Mouse (Mus musculus) hindbrain, embryonic 11.5 days (tissue): Measurements from ENCODE around the gene Colgalt1. TPM values are rescaled to one million over a fixed set of nuclear protein-coding genes. Genes with fewer than 3 reads are reported as not detected.

ENCODE experiments used
- ATAC-seq: fragments of 200-750 bp; cut with Nextera tagmentation; 2 replicates; pipeline ENCODE4 v1.8.0; 2017; ENCODE audit warnings: mild to moderate bottlenecking, moderate TSS enrichment, moderate library complexity; ENCODE audit not compliant: low FRiP score
- DNase-seq: peaks from one replicate; pipeline ENCODE4 v3.0.0-alpha.2; 2015; ENCODE audit warnings: low spot score
- H3K27ac ChIP-seq: fragments of 300-500 bp; sonication (generic); 2 replicates; pipeline ENCODE4 v1.5.1; 2014; ENCODE audit warnings: mild to moderate bottlenecking, low read depth, low read length
- H3K27me3 ChIP-seq: fragments of 300-500 bp; sonication (generic); 2 replicates; pipeline ENCODE4 v1.6.1; 2014; ENCODE audit warnings: mild to moderate bottlenecking, low read length, moderate library complexity, mixed read lengths; ENCODE audit not compliant: control insufficient read depth, insufficient read depth
- H3K36me3 ChIP-seq: fragments of 300-500 bp; sonication (generic); 2 replicates; pipeline ENCODE4 v1.6.1; 2014; ENCODE audit warnings: mild to moderate bottlenecking, low read length, moderate library complexity, mixed read lengths; ENCODE audit not compliant: control insufficient read depth, insufficient read depth
- H3K4me1 ChIP-seq: fragments of 300-500 bp; sonication (generic); replicated peaks from 2 replicates; pipeline ENCODE4 v1.6.1; 2014; ENCODE audit warnings: low read length, mixed read lengths; ENCODE audit not compliant: control insufficient read depth, insufficient read depth
- H3K4me2 ChIP-seq: fragments of 300-500 bp; sonication (generic); replicated peaks from 2 replicates; pipeline ENCODE4 v1.6.1; 2014; ENCODE audit warnings: mild to moderate bottlenecking, low read depth, low read length
- H3K4me3 ChIP-seq: fragments of 300-500 bp; sonication (generic); 2 replicates; pipeline ENCODE4 v1.5.1; 2014; ENCODE audit warnings: low read depth, low read length
- H3K9ac ChIP-seq: fragments of 300-500 bp; sonication (generic); 2 replicates; pipeline ENCODE4 v1.6.1; 2014; ENCODE audit warnings: low read depth, low read length
- H3K9me3 ChIP-seq: fragments of 300-500 bp; sonication (generic); 2 replicates; pipeline ENCODE4 v1.6.1; 2016; ENCODE audit warnings: low read length; ENCODE audit not compliant: control insufficient read depth
- WGBS: fragments of 180-500 bp; shearing (Covaris S2); extraction: QIAGEN DNeasy Blood & Tissue Kit; methylation state at CpG from one replicate; pipeline ENCODE4 v1.1.7; 2014; 5-methylcytosine and 5-hydroxymethylcytosine counted together
- polyA plus RNA-seq: library from polyadenylated mRNA; unstranded; fragments of >200 nt; fragmentation: Nextera tagmentation; extraction: Ambion mirVana; gene quantifications from 2 replicates; pipeline ENCODE4 v1.2.1, GENCODE M21; 2014

Gene Colgalt1
- polyA plus RNA-seq, 1 experiment from 2014 or later, result 41.3 TPM

- ATAC-seq (peak; percentile 64), DNase-seq (peak; percentile 96)
- Histone ChIP-seq H3K4me2 (peak within 1 kb of the TSS; percentile 94), H3K9ac (peak within 1 kb of the TSS; percentile 57), H3K36me3 (no peaks in the 10 kb centered on the region), H3K27ac (peak within 1 kb of the TSS; percentile 76), H3K4me1 (peaks cover 11% of the 10 kb centered on the region), H3K4me3 (peak within 1 kb of the TSS; percentile 77), H3K27me3 (peaks cover 24% of the 10 kb centered on the region), H3K9me3 (no peaks in the 10 kb centered on the region)
- under 1% methylated on average over 42 of the region's 42 CpGs for WGBS
These were observed 60.8 kb downstream of the Colgalt1 start, which contains the start of gene Unc13a for GRCm38 (mm10) chr8:71671549-71671965. Gene Unc13a (minus strand): TSS chr8:71671757.

DNA sequence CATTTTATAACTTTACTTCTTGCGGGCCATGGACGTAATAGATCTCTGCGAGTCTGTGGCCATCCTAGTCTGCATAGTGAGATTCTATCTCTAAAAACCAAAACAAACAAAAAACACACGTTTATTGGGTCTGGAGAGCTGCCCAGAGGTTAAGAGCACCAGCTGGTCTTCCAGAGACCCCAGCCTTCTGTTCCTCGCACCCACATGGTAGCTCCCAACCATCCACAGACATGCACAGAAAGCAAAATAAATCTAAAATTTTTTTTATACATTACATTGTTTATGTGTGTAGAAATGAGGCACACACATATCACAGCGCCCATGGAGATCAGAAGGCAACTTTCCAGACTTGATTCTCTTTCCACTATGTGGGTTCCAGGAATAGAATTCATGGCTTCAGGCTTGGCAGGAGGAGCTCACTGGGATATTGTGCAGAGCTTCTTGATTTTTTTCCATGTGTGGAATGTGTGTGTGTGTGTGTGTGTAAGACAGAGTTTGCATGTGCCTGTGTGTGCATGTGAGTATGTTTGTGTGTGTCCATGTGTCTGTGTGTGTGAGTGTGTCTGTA, 61.5 kb downstream of the Colgalt1 start:
- no peak for ATAC-seq
- peak overlapping the region; percentile 44; the same call in 1 of the 2 replicates for H3K9ac ChIP-seq

GRCm38 (mm10) chr8:71674071-71674470, 63.3 kb downstream of the Colgalt1 start:
- no peak overlapping the region for H3K4me2 ChIP-seq
- DNase-seq (no peak), ATAC-seq (no peak)
- H3K4me1 ChIP-seq, result peaks cover 4% of the 10 kb centered on the region
- WGBS, result 81% methylated on average over 2 of the region's 2 CpGs
- H3K9ac ChIP-seq, result no peak overlapping the region
- H3K27me3 ChIP-seq, result peaks cover 45% of the 10 kb centered on the region
- H3K9me3 ChIP-seq, result no peaks in the 10 kb centered on the region
- H3K36me3 ChIP-seq, result no peaks in the 10 kb centered on the region
- H3K4me3 ChIP-seq, result no peak overlapping the region
- no peak overlapping the region for H3K27ac ChIP-seq

More for the DNA sequence above, 61.5 kb downstream of the Colgalt1 start:
- Histone ChIP-seq H3K4me2 (peak overlapping the region; percentile 94; the same call in 1 of the 2 replicates), H3K36me3 (no peaks in the 10 kb centered on the region), H3K4me3 (no peak overlapping the region), H3K27me3 (peaks cover 31% of the 10 kb centered on the region), H3K9me3 (no peaks in the 10 kb centered on the region), H3K4me1 (peaks cover 10% of the 10 kb centered on the region), H3K27ac (no peak overlapping the region)
- WGBS, result 67% methylated on average over 6 of the region's 6 CpGs
- no peak for DNase-seq

Other genes starting within 250 kb of the Colgalt1 start
- gene Use1, start 244.2 kb upstream of the Colgalt1 start, polyA plus RNA-seq, result 77.8 and 78.6 TPM in 2 replicates
- 3.0 and 3.7 TPM in 2 replicates for gene Ocel1, start 239.7 kb upstream of the Colgalt1 start, polyA plus RNA-seq
- 69.5 and 78.3 TPM in 2 replicates for gene Nr2f6, start 229.0 kb upstream of the Colgalt1 start, polyA plus RNA-seq
- 2.9 and 3.6 TPM in 2 replicates for gene Ushbp1, start 215.2 kb upstream of the Colgalt1 start, polyA plus RNA-seq
- gene Babam1, start 214.1 kb upstream of the Colgalt1 start, polyA plus RNA-seq, result 102 and 106 TPM in 2 replicates
- gene Ankle1, start 205.0 kb upstream of the Colgalt1 start, polyA plus RNA-seq, result 14.4 and 20.8 TPM in 2 replicates
- gene Abhd8, start 147.3 kb upstream of the Colgalt1 start, polyA plus RNA-seq, result 38.5 and 40.0 TPM in 2 replicates
- gene Mrpl34, start 146.0 kb upstream of the Colgalt1 start, polyA plus RNA-seq, result 231 and 239 TPM in 2 replicates
- 143 and 155 TPM in 2 replicates for gene Dda1, start 141.8 kb upstream of the Colgalt1 start, polyA plus RNA-seq
- gene Ano8, start 125.0 kb upstream of the Colgalt1 start, polyA plus RNA-seq, result 5.1 and 5.8 TPM in 2 replicates
- 3.7 and 3.8 TPM in 2 replicates for gene Gtpbp3, start 122.9 kb upstream of the Colgalt1 start, polyA plus RNA-seq
- 35.3 and 37.2 TPM in 2 replicates for gene Plvap, start 99.2 kb upstream of the Colgalt1 start, polyA plus RNA-seq
- 0.51 and 0.71 TPM in 2 replicates for gene Ccdc194, start 85.3 kb upstream of the Colgalt1 start, polyA plus RNA-seq
- 2.2 and 5.7 TPM in 2 replicates for gene Bst2, start 73.5 kb upstream of the Colgalt1 start, polyA plus RNA-seq
- 54.3 and 61.1 TPM in 2 replicates for gene Mvb12a, start 68.1 kb upstream of the Colgalt1 start, polyA plus RNA-seq
- gene Tmem221, start 52.1 kb upstream of the Colgalt1 start, polyA plus RNA-seq, result 0.28 and 0.47 TPM in 2 replicates
- not detected in 2 replicates for gene Nxnl1, start 44.4 kb upstream of the Colgalt1 start, polyA plus RNA-seq
- gene Slc27a1, start 42.1 kb upstream of the Colgalt1 start, polyA plus RNA-seq, result 13.7 and 18.2 TPM in 2 replicates
- gene Pgls, start 18.8 kb upstream of the Colgalt1 start, polyA plus RNA-seq, result 228 TPM in 2 replicates
- 3.3 and 3.6 TPM in 2 replicates for gene Fam129c, start 13.3 kb upstream of the Colgalt1 start, polyA plus RNA-seq
- gene Unc13a, start 60.8 kb downstream of the Colgalt1 start, polyA plus RNA-seq, result 7.3 and 9.1 TPM in 2 replicates
- gene Jak3, start 65.3 kb downstream of the Colgalt1 start, polyA plus RNA-seq, result 0.99 and 1.4 TPM in 2 replicates
- gene Insl3, start 78.2 kb downstream of the Colgalt1 start, polyA plus RNA-seq, result 0.35 and 0.37 TPM in 2 replicates
- 0.36 and 0.45 TPM in 2 replicates for gene B3gnt3, start 90.8 kb downstream of the Colgalt1 start, polyA plus RNA-seq
- gene Fcho1, start 114.7 kb downstream of the Colgalt1 start, polyA plus RNA-seq, result 13.6 and 15.0 TPM in 2 replicates